Mouse (Mus musculus): ENCODE measurements at regions not wholly inside any gene's neighbourhood (a gene's known extent, or its start where the extent isn't known, plus 50 kb on each side); places are given as distances from the start of the nearest gene placed in this dataset.

DNA sequence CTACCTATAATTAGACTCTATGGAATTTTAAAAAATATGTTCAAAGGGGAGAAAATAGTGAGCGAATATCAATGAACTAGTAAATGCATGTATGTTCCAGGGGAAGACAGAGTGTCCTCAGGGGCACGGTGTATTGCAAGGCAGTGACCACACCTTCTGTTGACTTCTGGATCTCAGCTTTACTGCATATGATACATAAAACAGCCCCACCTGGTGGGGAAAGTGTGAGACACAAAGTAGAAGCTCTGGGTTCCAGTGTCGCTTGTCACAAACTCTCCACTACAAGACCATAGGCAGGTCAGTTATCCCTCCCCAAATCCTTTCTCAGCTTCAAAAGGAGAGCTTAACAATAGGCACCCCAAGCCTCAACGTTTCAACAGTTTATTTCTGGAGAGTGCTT lies 168.8 kb downstream of the Gm11361 start:
- ATAC-seq (no peak), DNase-seq (no peak)
- 69% methylated on average over 4 of the region's 4 CpGs for WGBS
- Histone ChIP-seq H3K36me3 (ENCODE audit: insufficient read depth) (no peaks in the 10 kb centered on the region), H3K9ac (no peak overlapping the region), H3K27me3 (ENCODE audit: insufficient read depth, low read length) (no peaks in the 10 kb centered on the region), H3K4me1 (ENCODE audit: insufficient read depth) (peaks cover 10% of the 10 kb centered on the region), H3K27ac (ENCODE audit: low read depth, low read length) (no peak overlapping the region), H3K9me3 (ENCODE audit: low read length) (no peaks in the 10 kb centered on the region), H3K4me2 (ENCODE audit: low read depth) (no peak overlapping the region), H3K4me3 (ENCODE audit: low read depth, low read length) (no peak overlapping the region)
- peak; percentile 29; the same call in 1 of the 2 replicates for TF ChIP-seq CTCF (IDR thresholded peaks at IDR 0.05; ENCODE audit: low read depth)

DNA sequence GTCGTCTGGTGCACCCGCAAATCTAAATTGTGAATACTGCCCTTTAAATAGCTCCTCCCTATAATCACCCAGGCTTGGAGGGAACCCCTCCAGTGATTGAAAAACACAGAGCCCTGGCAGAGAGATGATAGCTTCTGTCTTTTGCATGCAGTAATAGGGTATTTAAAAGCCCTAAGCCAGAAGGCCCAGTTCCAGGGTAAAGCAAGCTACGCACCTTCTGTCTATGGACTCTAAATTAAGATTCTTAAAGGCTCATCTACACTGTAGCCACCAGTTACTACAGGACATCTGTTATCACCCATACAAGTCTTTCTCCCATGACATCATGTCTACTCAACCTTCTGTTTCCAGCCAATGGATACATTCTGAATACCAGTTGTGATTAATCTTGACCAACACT lies 167.8 kb downstream of the Gm11361 start:
- Histone ChIP-seq H3K27ac (ENCODE audit: low read depth, low read length) (peak overlapping the region; percentile 29; the same call in 1 of the 2 replicates), H3K27me3 (ENCODE audit: insufficient read depth, low read length) (no peaks in the 10 kb centered on the region), H3K36me3 (ENCODE audit: insufficient read depth) (no peaks in the 10 kb centered on the region), H3K4me2 (ENCODE audit: low read depth) (no peak overlapping the region), H3K4me1 (ENCODE audit: insufficient read depth) (peaks cover 16% of the 10 kb centered on the region), H3K9me3 (ENCODE audit: low read length) (no peaks in the 10 kb centered on the region), H3K9ac (no peak overlapping the region), H3K4me3 (ENCODE audit: low read depth, low read length) (no peak overlapping the region)
- WGBS = 43% methylated on average over 3 of the region's 3 CpGs
- TF ChIP-seq CTCF (IDR thresholded peaks at IDR 0.05; ENCODE audit: low read depth) = no peak
- DNase-seq (peak; percentile 43), ATAC-seq (peak; percentile 72)

DNA sequence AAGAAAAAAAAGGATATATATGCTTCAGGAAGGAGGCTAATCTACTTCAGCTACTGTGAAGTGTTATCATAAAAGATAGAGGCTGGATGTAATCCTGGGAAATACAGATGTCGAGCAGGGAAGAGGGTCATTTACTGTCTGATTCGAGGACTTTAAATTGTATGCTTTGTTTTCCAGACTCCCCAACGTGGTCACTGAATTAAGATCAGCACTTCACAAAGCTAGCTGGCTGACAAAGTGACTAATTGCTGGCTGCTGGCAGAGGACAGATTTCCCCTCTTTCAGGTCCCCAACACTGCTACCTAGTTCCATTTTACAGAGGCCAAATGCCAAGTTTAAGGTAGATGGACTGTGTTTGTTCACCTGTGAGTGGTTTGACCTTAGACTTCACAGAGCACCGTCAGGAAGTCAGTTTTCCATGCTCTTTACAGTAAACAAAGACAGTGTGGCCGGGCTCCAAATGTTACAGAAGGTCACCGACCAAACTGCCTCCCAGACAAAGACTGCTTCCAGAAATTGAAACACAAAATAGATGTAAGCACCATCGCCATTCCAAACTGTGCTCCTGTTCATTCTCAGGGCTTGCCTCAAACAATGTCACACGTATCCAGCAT lies 167.2 kb downstream of the Gm11361 start:
- ATAC-seq (no peak), DNase-seq (no peak)
- Histone ChIP-seq H3K4me2 (ENCODE audit: low read depth) (no peak overlapping the region), H3K9ac (no peak overlapping the region), H3K4me1 (ENCODE audit: insufficient read depth) (peaks cover 16% of the 10 kb centered on the region), H3K4me3 (ENCODE audit: low read depth, low read length) (no peak overlapping the region), H3K36me3 (ENCODE audit: insufficient read depth) (no peaks in the 10 kb centered on the region), H3K27me3 (ENCODE audit: insufficient read depth, low read length) (no peaks in the 10 kb centered on the region), H3K27ac (ENCODE audit: low read depth, low read length) (peak overlapping the region; percentile 29; the same call in 1 of the 2 replicates), H3K9me3 (ENCODE audit: low read length) (no peaks in the 10 kb centered on the region)
- no peak for TF ChIP-seq CTCF (IDR thresholded peaks at IDR 0.05; ENCODE audit: low read depth)
- WGBS = 27% methylated on average over 8 of the region's 8 CpGs

DNA sequence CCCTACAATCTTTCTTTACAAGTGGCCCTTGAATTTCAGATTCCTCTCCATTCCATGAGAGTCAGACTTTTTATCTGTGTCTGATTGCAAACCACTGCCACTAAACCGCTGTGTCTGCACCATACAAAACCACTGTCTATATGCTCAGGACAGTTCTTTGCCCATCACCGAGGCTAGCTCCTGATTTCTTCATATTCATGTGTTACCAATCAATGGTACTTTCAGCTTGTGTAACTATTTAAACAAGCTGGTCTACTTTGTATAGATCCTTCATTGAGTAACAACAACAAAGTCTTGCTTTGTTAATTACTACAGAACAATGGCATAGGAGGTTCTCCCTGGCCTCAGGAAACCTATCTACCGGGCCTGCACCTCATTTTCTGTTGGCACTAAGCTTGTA lies 164.0 kb downstream of the Gm11361 start:
- TF ChIP-seq CTCF (IDR thresholded peaks at IDR 0.05; ENCODE audit: low read depth) = no peak
- H3K9ac ChIP-seq = no peak overlapping the region
- H3K36me3 ChIP-seq (ENCODE audit: insufficient read depth) = no peaks in the 10 kb centered on the region
- peaks cover 37% of the 10 kb centered on the region for H3K4me1 ChIP-seq (ENCODE audit: insufficient read depth)
- WGBS = 73% methylated on average over 3 of the region's 3 CpGs
- H3K27ac ChIP-seq (ENCODE audit: low read depth, low read length) = no peak overlapping the region
- H3K4me2 ChIP-seq (ENCODE audit: low read depth) = no peak overlapping the region
- ATAC-seq (no peak), DNase-seq (no peak)
- H3K9me3 ChIP-seq (ENCODE audit: low read length) = no peaks in the 10 kb centered on the region
- no peak overlapping the region for H3K4me3 ChIP-seq (ENCODE audit: low read depth, low read length)
- H3K27me3 ChIP-seq (ENCODE audit: insufficient read depth, low read length) = no peaks in the 10 kb centered on the region

DNA sequence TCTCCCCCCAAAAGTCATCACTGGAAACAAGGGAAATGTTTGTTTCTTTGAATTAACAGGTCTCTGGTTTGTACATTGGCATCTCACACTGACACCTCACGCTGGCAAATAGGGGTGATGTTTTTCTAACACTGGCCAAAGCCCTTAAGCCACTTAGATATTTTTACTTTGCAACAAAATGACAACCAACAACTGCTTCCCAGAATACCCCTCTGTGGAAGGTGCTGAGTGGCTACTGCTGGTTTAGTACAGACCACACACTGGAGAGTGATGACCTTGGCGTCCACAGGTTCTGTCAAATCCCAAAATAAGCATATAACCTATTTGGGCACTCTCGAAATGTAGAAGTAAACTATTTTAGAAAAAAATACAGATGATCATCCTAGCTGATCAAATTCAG lies 163.3 kb downstream of the Gm11361 start:
- H3K4me1 ChIP-seq (ENCODE audit: insufficient read depth) = peaks cover 42% of the 10 kb centered on the region

DNA sequence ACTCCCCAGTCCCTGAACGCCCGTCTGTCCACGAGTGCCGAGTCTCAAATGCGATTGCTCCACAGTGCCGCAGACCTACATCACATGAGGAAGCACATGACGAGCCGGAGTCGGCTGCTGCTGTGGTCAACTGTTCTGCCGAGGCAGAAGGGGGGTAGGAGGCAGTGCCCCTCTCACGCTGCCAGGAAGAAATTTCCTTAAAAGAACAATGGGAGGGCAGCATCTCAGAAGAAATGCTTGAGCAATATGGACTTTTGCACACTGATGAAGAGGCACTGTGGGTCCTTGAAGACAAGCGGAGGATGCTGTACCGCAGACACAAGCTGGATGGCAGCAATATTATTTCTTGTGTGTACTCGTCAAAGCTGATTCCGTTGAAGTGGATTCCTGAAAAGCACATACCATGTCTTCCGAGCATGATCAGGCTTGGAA lies 162.6 kb downstream of the Gm11361 start:
- peaks cover 43% of the 10 kb centered on the region for H3K4me1 ChIP-seq (ENCODE audit: insufficient read depth)
- WGBS = 16% methylated on average over 16 of the region's 16 CpGs
- ATAC-seq = peak; percentile 43
- no peaks in the 10 kb centered on the region for H3K27me3 ChIP-seq (ENCODE audit: insufficient read depth, low read length)
- peak overlapping the region; percentile 97 for H3K27ac ChIP-seq (ENCODE audit: low read depth, low read length)
- TF ChIP-seq CTCF (IDR thresholded peaks at IDR 0.05; ENCODE audit: low read depth) = peak; percentile 73
- H3K9me3 ChIP-seq (ENCODE audit: low read length) = no peaks in the 10 kb centered on the region
- H3K9ac ChIP-seq = peak overlapping the region; percentile 67
- H3K4me3 ChIP-seq (ENCODE audit: low read depth, low read length) = peak overlapping the region; percentile 39
- H3K4me2 ChIP-seq (ENCODE audit: low read depth) = peak overlapping the region; percentile 62
- DNase-seq = peak; percentile 89
- H3K36me3 ChIP-seq (ENCODE audit: insufficient read depth) = no peaks in the 10 kb centered on the region

More for the DNA sequence above, 163.3 kb downstream of the Gm11361 start:
- Histone ChIP-seq H3K4me3 (ENCODE audit: low read depth, low read length) (peak overlapping the region; percentile 39), H3K9me3 (ENCODE audit: low read length) (no peaks in the 10 kb centered on the region), H3K9ac (peak overlapping the region; percentile 67), H3K27me3 (ENCODE audit: insufficient read depth, low read length) (no peaks in the 10 kb centered on the region), H3K4me2 (ENCODE audit: low read depth) (peak overlapping the region; percentile 62), H3K36me3 (ENCODE audit: insufficient read depth) (no peaks in the 10 kb centered on the region), H3K27ac (ENCODE audit: low read depth, low read length) (peak overlapping the region; percentile 97)
- no peak for TF ChIP-seq CTCF (IDR thresholded peaks at IDR 0.05; ENCODE audit: low read depth)
- DNase-seq (no peak), ATAC-seq (no peak)
- WGBS = 80% methylated on average over 3 of the region's 3 CpGs

DNA sequence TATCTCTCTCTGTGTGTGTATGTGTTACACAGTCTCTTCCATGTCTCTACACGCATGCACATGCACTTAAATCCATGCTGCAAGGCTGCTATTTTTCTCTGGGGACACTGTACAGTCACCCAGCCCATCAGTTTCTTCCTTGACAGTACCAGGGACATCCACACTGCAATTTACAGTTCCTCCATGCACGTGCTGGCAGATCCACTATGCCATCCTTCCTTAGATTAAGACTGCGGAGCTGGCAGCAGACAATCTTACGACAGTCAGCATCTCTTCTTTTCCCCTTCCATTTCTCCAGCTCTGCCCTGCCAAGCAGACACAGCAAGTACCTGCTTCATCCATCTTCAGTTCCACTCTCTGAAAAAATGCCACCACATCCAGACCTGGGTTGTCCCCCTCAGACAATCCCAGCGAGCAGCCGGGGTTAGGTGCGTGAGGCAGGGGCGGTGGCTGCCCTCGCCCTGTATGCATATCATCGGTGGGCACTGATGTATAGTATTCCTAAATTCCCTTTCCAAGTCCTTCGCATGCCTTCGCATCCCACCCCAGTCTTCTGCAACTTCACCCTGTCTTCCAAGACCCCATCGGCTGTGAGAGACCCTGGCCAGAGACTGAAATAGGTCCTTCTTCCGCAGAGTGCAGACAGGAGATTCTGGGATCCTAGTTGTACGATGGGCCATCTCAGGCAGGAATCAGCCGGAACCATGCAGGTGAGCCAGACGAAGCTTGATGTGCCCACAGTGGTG lies 161.8 kb downstream of the Gm11361 start:
- DNase-seq = no peak

More for the DNA sequence above, 161.8 kb downstream of the Gm11361 start:
- 70% methylated on average over 17 of the region's 17 CpGs for WGBS
- Histone ChIP-seq H3K4me2 (ENCODE audit: low read depth) (peak overlapping the region; percentile 62), H3K4me1 (ENCODE audit: insufficient read depth) (peaks cover 38% of the 10 kb centered on the region), H3K27me3 (ENCODE audit: insufficient read depth, low read length) (no peaks in the 10 kb centered on the region), H3K27ac (ENCODE audit: low read depth, low read length) (peak overlapping the region; percentile 97), H3K9ac (peak overlapping the region; percentile 67), H3K4me3 (ENCODE audit: low read depth, low read length) (peak overlapping the region; percentile 39), H3K9me3 (ENCODE audit: low read length) (no peaks in the 10 kb centered on the region), H3K36me3 (ENCODE audit: insufficient read depth) (no peaks in the 10 kb centered on the region)
- no peak for TF ChIP-seq CTCF (IDR thresholded peaks at IDR 0.05; ENCODE audit: low read depth)
- 0 out of 2 replicates have a peak, but pooled peaks have one; percentile 1 for ATAC-seq
